Mouse (Mus musculus): ENCODE data around the gene Fam216a.

DNA sequence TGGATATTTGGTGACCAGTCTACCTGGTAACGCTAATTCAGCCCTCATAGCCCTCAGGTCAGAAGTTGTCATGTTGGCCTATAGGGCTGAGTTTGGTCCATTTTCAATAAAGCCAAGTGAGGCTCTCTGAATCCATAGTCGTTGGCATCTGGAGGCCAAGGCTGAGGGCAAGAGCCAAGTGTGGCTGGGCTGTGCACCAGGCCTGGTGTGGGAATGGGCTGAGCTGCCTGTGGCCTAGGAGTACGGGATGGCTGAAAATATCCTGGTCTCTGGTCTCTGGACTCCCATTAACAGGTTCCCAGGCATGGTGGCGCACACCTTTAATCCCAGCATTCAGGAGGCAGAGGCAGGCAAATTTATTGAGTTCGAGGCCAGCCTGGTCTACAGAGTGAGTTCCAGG is 17.8 kb upstream of the Fam216a start:
- TF ChIP-seq MAFK (IDR thresholded peaks at IDR 0.05; ENCODE audit: insufficient replicate concordance, low read length) (no peak), MAZ (IDR thresholded peaks at IDR 0.05; ENCODE audit: low read depth, low read length) (no peak), POLR2A (IDR thresholded peaks at IDR 0.05; ENCODE audit: low read depth, low read length) (no peak), CTCF (conservative IDR thresholded peaks at IDR 0.05 in 1 of 2, IDR thresholded peaks at IDR 0.05 in 1 of 2; ENCODE audit: low read depth in 2 of 2, low read length in 2 of 2) (no peak), CHD2 (IDR thresholded peaks at IDR 0.05; ENCODE audit: low read length) (no peak), E2F4 (IDR thresholded peaks at IDR 0.05; ENCODE audit: insufficient replicate concordance, low read depth, low read length) (no peak), ELF1 (IDR thresholded peaks at IDR 0.05; ENCODE audit: low read depth, low read length) (no peak), SIN3A (IDR thresholded peaks at IDR 0.05; ENCODE audit: low read length) (no peak), EP300 (IDR thresholded peaks at IDR 0.05; ENCODE audit: low read length) (no peak), USF1 (IDR thresholded peaks at IDR 0.05; ENCODE audit: low read depth, low read length) (no peak), CHD1 (IDR thresholded peaks at IDR 0.05; ENCODE audit: low read depth, low read length) (no peak), UBTF (IDR thresholded peaks at IDR 0.05; ENCODE audit: low read depth, low read length) (no peak), MYC (IDR thresholded peaks at IDR 0.05; ENCODE audit: low read depth, low read length) (no peak), ZNF384 (IDR thresholded peaks at IDR 0.05; ENCODE audit: low read depth, low read length) (no peak)

Data from CH12.LX (cell line).